Mouse (Mus musculus): ENCODE results near the gene Sgcb. TPM values are rescaled to one million over a fixed set of nuclear protein-coding genes. Genes with fewer than 3 reads are reported as not detected.

The Sgcb gene
- total and polyA plus RNA-seq, 3 experiments, result 3.6 to 8.4 TPM; not detected in 1

GRCm38 (mm10) chr5:73618969-73619368, 28.6 kb downstream of the Sgcb start:
- H3K9me3 ChIP-seq (replicated peaks; ENCODE audit: insufficient read depth, low read length), result no peaks in the 10 kb centered on the region
- DNase-seq (ENCODE audit: low read depth, low spot score), result no peak
- H3K27ac ChIP-seq (ENCODE audit: control insufficient read depth, low read depth, low read length), result no peak overlapping the region
- no peaks in the 10 kb centered on the region for H3K36me3 ChIP-seq (ENCODE audit: control insufficient read depth in 1 of 2, insufficient read depth in 2 of 2, low read length in 2 of 2)
- H3K79me2 ChIP-seq (ENCODE audit: control insufficient read depth, insufficient read depth, low read length, poor library complexity), result no peaks in the 10 kb centered on the region
- H3K27me3 ChIP-seq (ENCODE audit: control insufficient read depth in 1 of 2, insufficient read depth in 2 of 2, low read length in 2 of 2), result no peaks in the 10 kb centered on the region; a peak in 3 of 4 replicates
- TF ChIP-seq RCOR1 (IDR thresholded peaks at IDR 0.05; ENCODE audit: low read depth, low read length) (no peak), BHLHE40 (IDR thresholded peaks at IDR 0.05; ENCODE audit: borderline replicate concordance, low read depth, low read length) (no peak), MYC (IDR thresholded peaks at IDR 0.05; ENCODE audit: low read depth, low read length) (no peak)
- H3K4me3 ChIP-seq (ENCODE audit: control insufficient read depth in 1 of 2, insufficient read depth in 1 of 2, low read depth in 2 of 2, low read length in 2 of 2), result no peak overlapping the region
- H3K9ac ChIP-seq (ENCODE audit: control insufficient read depth, low read depth, low read length, poor library complexity, severe bottlenecking), result no peak overlapping the region
- H3K4me1 ChIP-seq (ENCODE audit: control insufficient read depth in 1 of 2, insufficient read depth in 2 of 2, low read length in 2 of 2), result no peaks in the 10 kb centered on the region

DNA sequence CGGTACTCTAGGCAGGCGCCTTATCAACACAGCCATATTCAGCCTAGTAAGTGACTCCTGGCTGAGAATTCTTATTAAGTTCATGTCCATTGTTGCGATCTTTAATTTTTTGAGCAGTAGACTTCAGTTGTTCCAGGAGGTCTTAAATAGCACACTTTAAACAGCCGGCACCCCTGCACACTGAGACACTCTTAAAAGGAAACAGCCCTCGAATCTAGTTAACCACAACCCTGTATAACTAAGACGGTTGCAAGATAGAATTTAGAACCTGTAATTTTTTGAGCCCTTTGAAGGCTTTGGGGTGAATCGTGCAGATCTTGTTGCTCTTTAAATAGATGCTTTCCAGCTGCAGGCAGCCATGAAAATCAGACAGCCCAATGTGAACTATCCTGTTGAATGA, 32.4 kb downstream of the Sgcb start:
- Histone ChIP-seq H3K79me2 (ENCODE audit: control insufficient read depth, insufficient read depth, low read length, poor library complexity) (no peaks in the 10 kb centered on the region), H3K27me3 (ENCODE audit: control insufficient read depth in 1 of 2, insufficient read depth in 2 of 2, low read length in 2 of 2) (no peaks in the 10 kb centered on the region; a peak in 3 of 4 replicates), H3K4me3 (ENCODE audit: control insufficient read depth in 1 of 2, insufficient read depth in 1 of 2, low read depth in 2 of 2, low read length in 2 of 2) (no peak overlapping the region), H3K27ac (ENCODE audit: control insufficient read depth, low read depth, low read length) (no peak overlapping the region), H3K9ac (ENCODE audit: control insufficient read depth, low read depth, low read length, poor library complexity, severe bottlenecking) (no peak overlapping the region), H3K9me3 (replicated peaks; ENCODE audit: insufficient read depth, low read length) (no peaks in the 10 kb centered on the region), H3K4me1 (ENCODE audit: control insufficient read depth in 1 of 2, insufficient read depth in 2 of 2, low read length in 2 of 2) (no peaks in the 10 kb centered on the region), H3K36me3 (ENCODE audit: control insufficient read depth in 1 of 2, insufficient read depth in 2 of 2, low read length in 2 of 2) (no peaks in the 10 kb centered on the region)
- TF ChIP-seq EP300 (IDR thresholded peaks at IDR 0.05; ENCODE audit: low read depth in 1 of 2, low read length in 2 of 2) (no peak), CHD2 (IDR thresholded peaks at IDR 0.05; ENCODE audit: low read length) (no peak), MAX (IDR thresholded peaks at IDR 0.05; ENCODE audit: low read length) (no peak), ZKSCAN1 (IDR thresholded peaks at IDR 0.05; ENCODE audit: low read depth, low read length) (no peak), POLR2AphosphoS5 (IDR thresholded peaks at IDR 0.05; ENCODE audit: borderline replicate concordance, low read depth, low read length) (no peak), KAT2A (conservative IDR thresholded peaks at IDR 0.05; ENCODE audit: low read depth, low read length) (no peak), MXI1 (IDR thresholded peaks at IDR 0.05; ENCODE audit: low read depth, low read length) (no peak), SIN3A (IDR thresholded peaks at IDR 0.05; ENCODE audit: low read length) (no peak), BHLHE40 (IDR thresholded peaks at IDR 0.05; ENCODE audit: borderline replicate concordance, low read depth, low read length) (no peak), MYB (IDR thresholded peaks at IDR 0.05; ENCODE audit: low read depth, low read length) (no peak)
- no peak for DNase-seq (ENCODE audit: low read depth, low spot score)

GRCm38 (mm10) chr5:73613296-73613695, 34.3 kb downstream of the Sgcb start:
- no peak overlapping the region for H3K4me3 ChIP-seq (ENCODE audit: control insufficient read depth in 1 of 2, insufficient read depth in 1 of 2, low read depth in 2 of 2, low read length in 2 of 2)

More at GRCm38 (mm10) chr5:73613296-73613695, 34.3 kb downstream of the Sgcb start:
- H3K9ac ChIP-seq (ENCODE audit: control insufficient read depth, low read depth, low read length, poor library complexity, severe bottlenecking), result no peak overlapping the region
- H3K79me2 ChIP-seq (ENCODE audit: control insufficient read depth, insufficient read depth, low read length, poor library complexity), result no peaks in the 10 kb centered on the region
- no peaks in the 10 kb centered on the region; a peak in 2 of 4 replicates for H3K27me3 ChIP-seq (ENCODE audit: control insufficient read depth in 1 of 2, insufficient read depth in 2 of 2, low read length in 2 of 2)
- DNase-seq (ENCODE audit: low read depth, low spot score), result no peak
- no peaks in the 10 kb centered on the region for H3K4me1 ChIP-seq (ENCODE audit: control insufficient read depth in 1 of 2, insufficient read depth in 2 of 2, low read length in 2 of 2)
- no peaks in the 10 kb centered on the region for H3K36me3 ChIP-seq (ENCODE audit: control insufficient read depth in 1 of 2, insufficient read depth in 2 of 2, low read length in 2 of 2)
- H3K9me3 ChIP-seq (replicated peaks; ENCODE audit: insufficient read depth, low read length), result no peaks in the 10 kb centered on the region
- TF ChIP-seq ELF1 (IDR thresholded peaks at IDR 0.05; ENCODE audit: low read depth, low read length), result no peak
- no peak for TF ChIP-seq ZNF384 (IDR thresholded peaks at IDR 0.05; ENCODE audit: low read depth, low read length)
- TF ChIP-seq ETS1 (IDR thresholded peaks at IDR 0.05; ENCODE audit: low read depth, low read length), result no peak
- no peak for TF ChIP-seq RCOR1 (IDR thresholded peaks at IDR 0.05; ENCODE audit: low read depth, low read length)
- no peak for TF ChIP-seq SIN3A (IDR thresholded peaks at IDR 0.05; ENCODE audit: low read length)
- TF ChIP-seq MYC (IDR thresholded peaks at IDR 0.05; ENCODE audit: low read depth, low read length), result no peak
- no peak for TF ChIP-seq KAT2A (conservative IDR thresholded peaks at IDR 0.05; ENCODE audit: low read depth, low read length)
- no peak for TF ChIP-seq CHD1 (IDR thresholded peaks at IDR 0.05; ENCODE audit: low read depth, low read length)
- TF ChIP-seq CTCF (IDR thresholded peaks at IDR 0.05 in 2 of 3, conservative IDR thresholded peaks at IDR 0.05 in 1 of 3; ENCODE audit: control insufficient read depth in 1 of 3, insufficient read depth in 1 of 3, low read depth in 2 of 3, low read length in 3 of 3, poor library complexity in 1 of 3, severe bottlenecking in 1 of 3), result no peak
- no peak overlapping the region for H3K27ac ChIP-seq (ENCODE audit: control insufficient read depth, low read depth, low read length)
